Mouse (Mus musculus) urinary bladder, postnatal 25 days (tissue): ENCODE results near the gene Baz2b.
"Not testable (repeated sequence)": the region's sequence is repeated elsewhere in the genome, so short reads cannot be mapped to it uniquely, and the experiment has no call there.

ENCODE experiments used
- DNase-seq: peaks from one replicate; pipeline ENCODE4 v3.0.0; 2022; ENCODE audit warnings: low spot score

The Baz2b gene

DNA sequence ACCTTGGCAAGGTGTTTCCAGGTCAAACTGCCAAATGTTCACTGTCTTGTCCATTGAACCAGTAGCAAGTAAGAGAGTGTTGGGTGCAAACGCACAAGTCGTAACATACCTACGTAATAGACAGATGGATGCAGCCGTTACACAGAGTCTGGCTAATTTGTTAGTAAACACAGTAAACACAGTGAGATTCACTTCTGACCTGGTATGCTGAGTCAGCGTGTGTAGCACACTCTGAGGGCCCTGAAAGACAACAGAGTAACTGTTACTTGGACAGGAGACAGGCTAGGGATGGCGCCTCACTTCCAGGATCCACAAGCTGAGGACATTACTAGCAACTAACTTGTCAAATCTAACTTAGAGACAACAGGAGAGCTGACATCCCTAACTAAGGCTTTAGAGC, 347.0 kb downstream of the Baz2b start:
- no peak for DNase-seq

DNA sequence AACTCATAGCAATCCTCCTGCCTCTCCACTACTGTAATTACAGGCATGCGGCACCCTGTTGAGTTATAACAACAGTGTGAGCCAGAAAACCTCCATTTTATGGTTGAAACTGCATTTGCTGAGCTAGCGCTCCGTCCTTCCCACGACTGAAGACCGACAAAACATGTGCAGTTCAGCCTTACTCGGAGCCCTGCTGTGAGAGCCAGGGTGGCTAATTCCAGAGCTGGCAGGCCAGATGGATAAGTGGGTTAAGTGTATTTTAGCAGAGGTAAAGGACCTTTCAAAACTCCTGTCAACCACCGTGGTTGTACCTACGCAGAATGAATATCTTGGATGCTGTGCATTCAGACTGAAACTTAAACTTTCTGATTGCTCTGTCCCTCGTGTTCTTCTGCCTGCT, 355.3 kb downstream of the Baz2b start:
- DNase-seq, result no peak

DNA sequence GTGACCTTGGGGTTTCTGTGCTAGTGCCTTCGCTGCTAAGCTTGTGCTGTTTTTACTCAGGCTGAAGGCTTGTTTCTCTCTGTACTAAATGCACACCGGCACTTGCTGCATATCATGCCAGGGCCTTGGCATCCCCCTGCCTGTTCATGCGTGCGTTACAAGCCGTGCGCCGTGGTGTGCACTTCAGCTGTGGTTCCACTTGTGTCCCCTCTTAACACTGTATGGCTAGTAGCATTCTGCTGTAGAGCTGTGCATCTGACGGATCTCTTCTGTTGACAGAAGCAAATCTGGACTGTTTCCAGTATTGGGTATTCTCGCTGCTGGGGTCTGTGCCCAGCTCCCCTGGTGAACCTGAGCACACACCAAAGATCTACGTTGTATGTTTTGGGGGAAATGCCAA, 356.1 kb downstream of the Baz2b start:
- DNase-seq, result no peak

DNA sequence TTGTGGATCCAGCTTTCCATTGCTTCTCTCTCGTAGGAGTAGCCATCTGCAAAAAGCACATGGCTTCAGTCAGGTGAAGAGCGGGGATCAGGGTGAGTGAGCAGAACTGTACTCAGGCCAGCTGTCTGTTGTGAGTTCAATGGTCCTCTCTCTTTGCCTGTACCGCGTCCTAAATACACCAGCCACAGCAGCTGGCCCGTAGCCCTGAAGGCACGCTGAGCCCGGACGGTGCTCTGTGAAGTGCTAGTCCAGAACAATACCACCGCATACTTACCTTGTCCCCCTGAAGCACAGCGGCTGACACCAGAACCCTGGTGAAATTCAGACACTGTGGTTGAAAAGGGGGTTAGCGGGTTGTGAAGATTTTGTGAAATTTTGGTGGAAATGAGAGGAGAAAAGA, 356.7 kb downstream of the Baz2b start:
- no peak for DNase-seq

DNA sequence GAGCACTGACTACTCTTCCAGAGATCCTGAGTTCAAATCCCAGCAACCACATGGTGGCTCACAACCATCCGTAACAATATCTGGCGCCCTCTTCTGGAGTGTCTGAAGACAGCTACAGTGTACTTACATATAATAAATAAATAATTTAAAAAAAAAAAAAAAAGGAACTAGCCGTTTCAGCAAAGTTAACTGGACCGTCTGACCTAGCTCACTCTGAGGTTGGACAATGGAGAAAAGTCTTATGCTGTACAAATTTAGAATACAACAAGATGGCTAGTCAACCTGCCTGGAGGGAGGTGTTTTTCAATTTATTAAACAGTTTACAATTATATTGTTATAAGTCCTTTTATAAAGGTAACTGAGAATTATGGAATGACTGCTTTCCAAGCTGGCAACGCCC, 357.8 kb downstream of the Baz2b start:
- not testable (repeated sequence) for DNase-seq
